ENCODE assay signal across 18 mouse cellular contexts in genomic region chr16:79398476-79398875, GRCm38 (mm10).
"Had no signal": no experiment of that assay in that cellular context is flagged by ENCODE, and none has a peak within 500 bp of the region (broad histone marks: within the 10 kb centered on the region; RNA-seq: fewer than 3 reads in every experiment).

No protein-coding gene starts in this region.

- H3K9me3 ChIP-seq: midbrain, embryonic 10.5 days; neural tube, embryonic 13.5 days; neural tube, embryonic 15.5 days had no signal

- H3K9ac ChIP-seq: lung, embryonic 14.5 days; neural tube, embryonic 13.5 days; neural tube, embryonic 15.5 days had no signal

- H3K4me1 ChIP-seq: neural tube, embryonic 13.5 days; neural tube, embryonic 15.5 days had no signal

- H3K36me3 ChIP-seq: midbrain, embryonic 10.5 days; neural tube, embryonic 13.5 days; neural tube, embryonic 15.5 days had no signal

- H3K27me3 ChIP-seq: neural tube, embryonic 13.5 days; neural tube, embryonic 15.5 days had no signal

- H3K4me2 ChIP-seq: lung, embryonic 14.5 days; neural tube, embryonic 13.5 days; neural tube, embryonic 15.5 days had no signal

- DNase-seq: lung, adult 18-20 months; lung, embryonic 14.5 days; lung, postnatal 10 days; lung, postnatal 4 days; midbrain, embryonic 14.5 days; retina, postnatal 1 day; right cerebral cortex, adult 18-20 months; right cerebral cortex, postnatal 25 days; right cerebral cortex, postnatal 4 days; spleen, adult 18-20 months; thymus, adult 2 months; thymus, postnatal 25 days; thymus, postnatal 4 days had no signal

- H3K27ac ChIP-seq: midbrain, embryonic 10.5 days; neural tube, embryonic 13.5 days; neural tube, embryonic 15.5 days had no signal

- H3K4me3 ChIP-seq: midbrain, embryonic 10.5 days; myocyte; neural tube, embryonic 13.5 days; neural tube, embryonic 15.5 days had no signal

- ATAC-seq: midbrain, embryonic 16.5 days had no signal
